Mouse (Mus musculus) heart, adult 18-20 months (tissue): ENCODE results near the gene Pxn. TPM values are rescaled to one million over a fixed set of nuclear protein-coding genes. Genes with fewer than 3 reads are reported as not detected.

Experiments used
- DNase-seq, 2 experiments: peaks; one replicate each; pipeline ENCODE4 v3.0.0; 2021 to 2022; ENCODE audit warnings: mixed read lengths in 1 of 2
- microRNA-seq, 2 experiments: library from miRNA; unstranded; fragments of <30 nt; microRNA quantifications; one replicate each; pipeline ENCODE4 v1.2.0; 2022
- total RNA-seq, 2 experiments: library from RNA; stranded (reverse); gene quantifications; 2 replicates each; pipeline ENCODE4 v1.2.3; 2021

Pxn gene
- total RNA-seq, 2 experiments from 2014 or later: 34.0 to 35.1 TPM

GRCm38 (mm10) chr5:115578922-115579321, 72.4 kb downstream of the Pxn start:
- DNase-seq: no peak

GRCm38 (mm10) chr5:115579363-115579762, 72.9 kb downstream of the Pxn start:
- DNase-seq: no peak

GRCm38 (mm10) chr5:115580229-115581001, 73.9 kb downstream of the Pxn start:
- no peak for DNase-seq

- DNase-seq: no peak
Observed at GRCm38 (mm10) chr5:115581662-115582061, 75.2 kb downstream of the Pxn start.

GRCm38 (mm10) chr5:115585616-115586015, 79.1 kb downstream of the Pxn start:
- DNase-seq: no peak

- no peak for DNase-seq
Observed at GRCm38 (mm10) chr5:115586166-115586565, 79.7 kb downstream of the Pxn start.

GRCm38 (mm10) chr5:115586780-115587179, 80.3 kb downstream of the Pxn start:
- no peak for DNase-seq

- no peak for DNase-seq
Observed at GRCm38 (mm10) chr5:115591028-115591427, 84.6 kb downstream of the Pxn start.

GRCm38 (mm10) chr5:115591506-115591905, 85.0 kb downstream of the Pxn start:
- no peak for DNase-seq

GRCm38 (mm10) chr5:115603561-115603960, 97.1 kb downstream of the Pxn start:
- no peak for DNase-seq

Small RNA genes within 50 kb of the gene (microRNA-seq; reads per million reads assigned to microRNA genes)
- 0 reads per million in 2 experiments for gene Mir7029

Other genes starting within 250 kb of the Pxn start
- 100 to 1,000 TPM; 373 to 434 TPM for gene Rnf10, start 233.8 kb upstream of the Pxn start, total RNA-seq
- gene Coq5, start 227.0 kb upstream of the Pxn start, total RNA-seq: 100 to 1,000 TPM; 150 to 174 TPM
- 10 to 100 TPM; 95.3 to 98.8 TPM for gene Dynll1, start 205.7 kb upstream of the Pxn start, total RNA-seq
- 10 to 100 TPM; 18.2 to 19.2 TPM for gene Srsf9, start 179.5 kb upstream of the Pxn start, total RNA-seq
- gene Gatc, start 165.5 kb upstream of the Pxn start, total RNA-seq: 10 to 100 TPM; 17.2 to 18.0 TPM
- gene Triap1, start 165.5 kb upstream of the Pxn start, total RNA-seq: 10 to 100 TPM; 26.9 to 28.4 TPM
- gene Cox6a1, start 157.7 kb upstream of the Pxn start, total RNA-seq: 100 to 1,000 TPM; 273 to 280 TPM
- under 1 TPM; 0.40 to 0.67 TPM for gene Msi1, start 77.1 kb upstream of the Pxn start, total RNA-seq
- gene Pla2g1b, start 40.4 kb upstream of the Pxn start, total RNA-seq: not detected
- 10 to 100 TPM; 13.6 to 19.5 TPM for gene Sirt4, start 22.0 kb upstream of the Pxn start, total RNA-seq
- 100 to 1,000 TPM; 624 to 648 TPM for gene Rplp0, start 52.8 kb downstream of the Pxn start, total RNA-seq
- 10 to 100 TPM; 39.1 to 41.5 TPM for gene Gcn1l1, start 58.6 kb downstream of the Pxn start, total RNA-seq
- 10 to 100 TPM; 45.7 to 46.6 TPM for gene Rab35, start 125.2 kb downstream of the Pxn start, total RNA-seq
- 1 to 10 TPM; 8.0 to 8.3 TPM for gene Bicdl1, start 224.9 kb downstream of the Pxn start, total RNA-seq